Mouse (Mus musculus) kidney, adult 2 months (tissue): ENCODE measurements around the gene Apoc2. TPM values are rescaled to one million over a fixed set of nuclear protein-coding genes. Genes with fewer than 3 reads are reported as not detected.

Experiments used
- DNase-seq: peaks from one replicate; pipeline ENCODE4 v3.0.0; 2021
- H3K27ac ChIP-seq: fragments of 200-500 bp; 2 replicates; pipeline ENCODE4 v1.5.1; 2012; ENCODE audit warnings: low read depth, low read length, control low read depth, inconsistent platforms; ENCODE audit not compliant: insufficient read depth
- H3K27me3 ChIP-seq: fragments of 200-500 bp; replicated peaks from 2 replicates; pipeline ENCODE4 v1.6.1; 2012; ENCODE audit warnings: mild to moderate bottlenecking, moderate library complexity, low read length, inconsistent platforms; ENCODE audit not compliant: control insufficient read depth, insufficient read depth
- H3K36me3 ChIP-seq: fragments of 200-500 bp; 2 replicates; pipeline ENCODE4 v1.6.1; 2012; ENCODE audit warnings: mild to moderate bottlenecking, moderate library complexity, low read length, inconsistent platforms; ENCODE audit not compliant: control insufficient read depth, insufficient read depth
- H3K4me1 ChIP-seq: fragments of 200-500 bp; 2 replicates; pipeline ENCODE4 v1.6.1; 2011; ENCODE audit warnings: low read length; ENCODE audit not compliant: control insufficient read depth, insufficient read depth
- H3K4me3 ChIP-seq: fragments of 200-500 bp; 2 replicates; pipeline ENCODE4 v1.5.1; 2011; ENCODE audit warnings: mild to moderate bottlenecking, low read depth, low read length, control low read depth; ENCODE audit not compliant: insufficient read depth
- CTCF ChIP-seq: fragments of 200-500 bp; conservative IDR thresholded peaks from 2 replicates; pipeline ENCODE4 v1.5.1; 2011; ENCODE audit warnings: low read depth, mild to moderate bottlenecking, control low read depth, low read length, moderate library complexity, mixed read lengths; ENCODE audit not compliant: insufficient read depth, insufficient read length
- POLR2A ChIP-seq: fragments of 200-500 bp; IDR thresholded peaks from one replicate; pipeline ENCODE4 v1.6.1; 2011; ENCODE audit warnings: low read depth, low read length, control low read depth
- WGBS: fragments of 180-500 bp; shearing (Covaris S2); methylation state at CpG from one replicate; pipeline ENCODE4 v1.1.7; 2018; 5-methylcytosine and 5-hydroxymethylcytosine counted together
- polyA plus RNA-seq: library from polyadenylated mRNA; depleted of rRNA; stranded (reverse); fragments of >200 nt; gene quantifications from 2 replicates; pipeline ENCODE4 v1.2.3, GENCODE M21; 2012; rRNA removed

Apoc2 gene
- polyA plus RNA-seq, 1 experiment: 0.42 TPM

GRCm38 (mm10) chr7:19628536-19629360 is 49.0 kb downstream of the Apoc2 start:
- WGBS: 2% methylated on average over 51 of the region's 57 CpGs
- no peaks in the 10 kb centered on the region for H3K4me1 ChIP-seq
- peak; percentile 98 for DNase-seq

GRCm38 (mm10) chr7:19628192-19628535 is 49.6 kb downstream of the Apoc2 start:
- Histone ChIP-seq H3K36me3 (no peaks in the 10 kb centered on the region), H3K4me3 (peak overlapping the region; percentile 81), H3K4me1 (no peaks in the 10 kb centered on the region), H3K27me3 (no peaks in the 10 kb centered on the region), H3K27ac (peak overlapping the region; percentile 60; the same call in 1 of the 2 replicates)
- TF ChIP-seq POLR2A: no peak
- TF ChIP-seq CTCF: no peak
- DNase-seq: no peak
- 12% methylated on average over 17 of the region's 17 CpGs for WGBS

More at GRCm38 (mm10) chr7:19628536-19629360, 49.0 kb downstream of the Apoc2 start:
- Histone ChIP-seq H3K27ac (peak overlapping the region; percentile 68), H3K36me3 (no peaks in the 10 kb centered on the region), H3K27me3 (no peaks in the 10 kb centered on the region), H3K4me3 (peak overlapping the region; percentile 81)
- no peak for TF ChIP-seq CTCF
- no peak for TF ChIP-seq POLR2A

- no peak overlapping the region for H3K27ac ChIP-seq
- WGBS: 63% methylated on average over 3 of the region's 3 CpGs
- no peaks in the 10 kb centered on the region for H3K36me3 ChIP-seq
- no peaks in the 10 kb centered on the region for H3K4me1 ChIP-seq
- no peaks in the 10 kb centered on the region for H3K27me3 ChIP-seq
- no peak for DNase-seq
- no peak overlapping the region for H3K4me3 ChIP-seq
- TF ChIP-seq CTCF: no peak
Measured at GRCm38 (mm10) chr7:19627721-19628120, 50.0 kb downstream of the Apoc2 start.

GRCm38 (mm10) chr7:19623433-19623832 is 54.3 kb downstream of the Apoc2 start:
- TF ChIP-seq CTCF (no peak), POLR2A (no peak)
- H3K27ac ChIP-seq: no peak overlapping the region
- H3K4me3 ChIP-seq: no peak overlapping the region
- H3K27me3 ChIP-seq: no peaks in the 10 kb centered on the region
- DNase-seq: no peak
- no peaks in the 10 kb centered on the region for H3K4me1 ChIP-seq
- H3K36me3 ChIP-seq: no peaks in the 10 kb centered on the region
- 55% methylated on average over 2 of the region's 2 CpGs for WGBS

GRCm38 (mm10) chr7:19622241-19622640 is 55.5 kb downstream of the Apoc2 start:
- no peak for TF ChIP-seq POLR2A
- TF ChIP-seq CTCF: no peak
- H3K36me3 ChIP-seq: no peaks in the 10 kb centered on the region
- WGBS: 81% methylated on average over 6 of the region's 6 CpGs
- no peaks in the 10 kb centered on the region for H3K27me3 ChIP-seq
- H3K4me1 ChIP-seq: no peaks in the 10 kb centered on the region
- H3K4me3 ChIP-seq: no peak overlapping the region
- H3K27ac ChIP-seq: no peak overlapping the region
- no peak for DNase-seq

Other genes starting within 250 kb of the Apoc2 start
- gene Mark4, start 219.1 kb downstream of the Apoc2 start, polyA plus RNA-seq: 16.1 and 18.2 TPM in 2 replicates
- 41.6 and 46.6 TPM in 2 replicates for gene Exoc3l2, start 214.6 kb downstream of the Apoc2 start, polyA plus RNA-seq
- gene Bloc1s3, start 169.6 kb downstream of the Apoc2 start, polyA plus RNA-seq: 8.6 and 10.3 TPM in 2 replicates
- gene Trappc6a, start 169.5 kb downstream of the Apoc2 start, polyA plus RNA-seq: 62.3 and 74.6 TPM in 2 replicates
- gene Nkpd1, start 160.1 kb downstream of the Apoc2 start, polyA plus RNA-seq: 0.11 and 0.16 TPM in 2 replicates
- 87.0 and 92.0 TPM in 2 replicates for gene Ppp1r37, start 114.9 kb downstream of the Apoc2 start, polyA plus RNA-seq
- 2.7 and 3.3 TPM in 2 replicates for gene Zfp296, start 100.7 kb downstream of the Apoc2 start, polyA plus RNA-seq
- 143 and 149 TPM in 2 replicates for gene Gemin7, start 100.3 kb downstream of the Apoc2 start, polyA plus RNA-seq
- gene Clasrp, start 73.5 kb downstream of the Apoc2 start, polyA plus RNA-seq: 29.0 and 54.8 TPM in 2 replicates
- gene Relb, start 48.5 kb downstream of the Apoc2 start, polyA plus RNA-seq: 10.4 and 13.3 TPM in 2 replicates
- gene Clptm1, start 12.9 kb downstream of the Apoc2 start, polyA plus RNA-seq: 144 and 182 TPM in 2 replicates
- not detected in 2 replicates for gene Gm44805, start 3.5 kb upstream of the Apoc2 start, polyA plus RNA-seq
- gene Apoc4, start 3.5 kb upstream of the Apoc2 start, polyA plus RNA-seq: 0.29 TPM in 1 of 2 replicates, not detected in the other
- gene Apoc1, start 14.7 kb upstream of the Apoc2 start, polyA plus RNA-seq: 12.2 and 16.5 TPM in 2 replicates
- 922 and 939 TPM in 2 replicates for gene Apoe, start 21.2 kb upstream of the Apoc2 start, polyA plus RNA-seq
- gene Tomm40, start 37.5 kb upstream of the Apoc2 start, polyA plus RNA-seq: 83.9 and 86.3 TPM in 2 replicates
- gene Nectin2, start 72.5 kb upstream of the Apoc2 start, polyA plus RNA-seq: 44.5 and 47.7 TPM in 2 replicates
- gene Bcam, start 93.1 kb upstream of the Apoc2 start, polyA plus RNA-seq: 237 and 272 TPM in 2 replicates
- 24.4 and 32.6 TPM in 2 replicates for gene Cblc, start 118.9 kb upstream of the Apoc2 start, polyA plus RNA-seq
- gene Bcl3, start 144.8 kb upstream of the Apoc2 start, polyA plus RNA-seq: 10.3 and 14.4 TPM in 2 replicates
- gene Gm19345, start 174.1 kb upstream of the Apoc2 start, polyA plus RNA-seq: 0.12 TPM in 1 of 2 replicates, not detected in the other
- 0.14 and 0.16 TPM in 2 replicates for gene Ceacam16, start 183.4 kb upstream of the Apoc2 start, polyA plus RNA-seq
- 0.11 and 0.25 TPM in 2 replicates for gene Ceacam19, start 210.0 kb upstream of the Apoc2 start, polyA plus RNA-seq
- gene Pvr, start 243.2 kb upstream of the Apoc2 start, polyA plus RNA-seq: 10.9 and 12.3 TPM in 2 replicates